Mouse (Mus musculus) frontal cortex, postnatal 10 days (tissue): ENCODE measurements around the gene St3gal3.

Source experiments
- DNase-seq, 2 experiments: peaks; one replicate each; pipeline ENCODE4 v3.0.0; 2022; ENCODE audit warnings: low spot score in 2 of 2, mixed read lengths in 1 of 2

The St3gal3 gene

DNA sequence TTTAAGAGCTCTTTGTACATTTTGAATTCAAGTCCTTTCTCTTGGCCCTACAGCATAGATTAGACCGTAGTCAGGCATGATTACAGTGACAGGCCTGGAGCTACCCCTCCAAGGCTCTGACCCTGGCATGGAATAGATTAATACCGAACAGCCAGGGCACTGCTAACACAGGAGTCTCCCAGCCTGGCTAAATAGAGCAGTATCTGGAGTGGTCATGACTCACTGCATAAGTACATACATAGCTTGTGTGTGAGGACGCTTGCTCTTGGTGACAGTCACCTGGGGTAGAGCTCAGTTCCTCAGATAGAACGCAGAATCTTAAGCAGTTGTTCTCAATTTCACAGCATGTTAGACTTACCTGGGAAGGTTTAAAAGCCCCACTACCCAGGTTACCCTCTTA is 112.3 kb downstream of the St3gal3 start:
- DNase-seq, result no peak

DNA sequence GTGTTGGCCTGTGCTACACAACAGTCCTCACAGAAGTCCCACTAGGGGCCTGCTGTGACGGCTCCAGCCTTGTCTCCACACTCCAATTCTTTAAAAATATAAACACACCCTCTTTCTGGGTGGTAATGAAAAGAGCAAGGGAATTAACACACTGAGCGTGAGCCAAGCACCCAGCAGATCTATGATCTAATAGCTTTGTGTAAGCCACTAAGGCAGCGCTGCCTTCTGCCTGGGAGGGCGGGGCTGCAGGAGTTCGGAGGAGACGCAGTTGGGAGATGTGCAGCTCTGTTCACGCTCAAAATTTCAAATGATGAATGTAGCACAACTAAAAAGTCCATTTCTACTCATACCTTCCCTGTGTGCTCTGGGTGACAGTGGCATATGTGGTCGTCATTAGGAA is 115.1 kb downstream of the St3gal3 start:
- DNase-seq, result no peak

DNA sequence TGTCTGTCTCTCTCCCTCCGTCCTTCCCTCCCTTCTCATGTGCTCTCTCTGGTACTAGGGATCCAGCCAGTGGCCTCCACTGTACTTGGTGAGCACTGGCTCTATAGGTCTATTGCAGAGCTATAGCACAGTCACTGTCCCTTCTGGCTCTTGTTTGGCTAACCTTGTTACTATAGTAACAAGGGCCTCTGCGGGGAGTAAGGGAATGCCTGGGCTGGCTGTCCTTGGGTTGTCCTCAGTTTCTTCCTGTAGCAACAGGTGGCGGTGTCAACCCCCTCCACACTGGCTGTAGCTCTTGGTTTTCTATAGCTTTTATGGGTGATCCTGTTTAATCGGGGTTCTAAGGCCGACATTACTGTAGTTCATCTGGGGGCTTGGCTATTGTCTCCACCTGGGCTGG is 115.5 kb downstream of the St3gal3 start:
- no peak for DNase-seq

DNA sequence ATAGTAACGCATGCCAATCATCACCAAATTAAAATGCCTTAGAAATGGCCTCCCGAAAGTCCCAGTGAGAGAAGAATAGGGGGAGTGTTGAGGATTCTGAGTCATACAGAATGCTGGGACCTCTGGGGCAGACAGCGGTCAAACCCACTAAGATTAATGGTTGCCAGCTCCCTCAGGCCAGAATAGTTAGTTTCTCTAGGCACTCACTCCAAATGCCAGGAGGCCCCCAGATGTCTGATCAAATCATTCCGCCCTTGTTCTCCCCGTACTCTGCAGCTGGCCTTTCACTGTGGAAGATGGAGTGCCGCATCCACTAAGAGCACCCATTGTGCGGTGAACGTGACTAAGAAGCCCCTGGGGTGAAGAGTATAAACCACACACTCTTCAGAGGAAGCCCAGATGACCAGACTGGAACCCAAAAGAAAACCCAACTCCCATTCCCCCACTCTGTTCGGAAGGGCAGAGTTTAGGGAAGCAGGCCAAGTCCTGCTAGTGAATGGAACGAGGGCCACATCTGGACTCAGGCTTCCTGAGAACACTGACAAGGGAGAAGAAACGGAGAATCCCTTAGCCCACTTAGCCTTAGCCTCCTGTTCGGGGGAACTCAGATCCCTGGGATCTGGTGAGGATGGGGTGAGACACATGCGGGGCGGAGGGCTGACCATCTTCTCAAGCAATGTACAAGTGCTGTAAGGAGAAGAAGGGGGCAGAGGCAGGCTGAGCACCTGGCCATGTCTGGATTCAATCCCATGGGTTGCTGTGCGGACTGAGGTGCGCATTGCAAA is 117.5 kb downstream of the St3gal3 start:
- DNase-seq, result no peak

DNA sequence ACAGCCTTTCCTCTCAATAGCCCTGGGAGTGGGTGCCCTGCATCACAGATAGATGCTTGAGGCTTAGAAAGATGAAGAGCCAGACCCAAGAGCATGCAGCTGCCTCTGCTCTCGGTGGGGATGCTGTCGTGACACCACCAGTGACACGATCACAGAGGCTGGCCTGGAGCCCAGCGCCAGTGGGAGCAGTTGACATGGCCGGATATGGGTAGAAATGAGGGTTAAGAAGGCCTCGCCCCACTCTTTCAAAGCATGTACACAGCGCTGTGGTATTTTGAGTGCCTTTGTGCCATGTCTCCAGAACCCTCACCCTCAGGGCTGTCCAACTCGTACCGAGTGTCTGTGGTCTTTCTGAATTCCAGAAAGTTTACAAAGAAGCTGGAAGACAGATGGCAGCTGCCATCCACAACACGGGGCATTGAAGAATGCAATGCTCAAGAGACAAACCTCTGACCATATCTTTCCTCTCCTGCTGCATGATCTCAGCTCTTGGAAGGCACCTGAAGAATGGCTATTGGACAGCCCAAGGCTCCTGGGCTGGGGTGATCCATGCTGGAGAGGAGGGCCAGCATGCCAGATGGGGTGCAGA is 118.3 kb downstream of the St3gal3 start:
- no peak for DNase-seq

DNA sequence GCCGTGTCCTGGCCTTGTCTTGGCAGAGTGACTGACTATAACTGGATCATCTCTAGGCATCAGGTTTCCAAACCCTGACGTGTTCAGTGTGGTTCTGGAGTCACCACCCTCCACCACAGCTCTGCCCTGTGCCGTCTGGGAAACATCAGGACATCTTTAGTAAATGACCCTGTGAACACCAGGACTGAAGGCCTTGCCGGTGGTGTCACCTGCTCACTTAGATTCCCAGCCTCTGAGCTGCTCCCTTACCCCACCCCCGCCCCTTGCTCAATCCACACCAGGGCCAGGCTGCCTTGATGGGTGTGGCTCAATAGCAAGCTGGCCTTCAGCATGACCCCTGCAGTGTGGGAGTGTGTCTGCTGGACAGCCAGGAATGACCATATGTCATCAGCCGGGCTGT is 119.1 kb downstream of the St3gal3 start:
- no peak for DNase-seq

DNA sequence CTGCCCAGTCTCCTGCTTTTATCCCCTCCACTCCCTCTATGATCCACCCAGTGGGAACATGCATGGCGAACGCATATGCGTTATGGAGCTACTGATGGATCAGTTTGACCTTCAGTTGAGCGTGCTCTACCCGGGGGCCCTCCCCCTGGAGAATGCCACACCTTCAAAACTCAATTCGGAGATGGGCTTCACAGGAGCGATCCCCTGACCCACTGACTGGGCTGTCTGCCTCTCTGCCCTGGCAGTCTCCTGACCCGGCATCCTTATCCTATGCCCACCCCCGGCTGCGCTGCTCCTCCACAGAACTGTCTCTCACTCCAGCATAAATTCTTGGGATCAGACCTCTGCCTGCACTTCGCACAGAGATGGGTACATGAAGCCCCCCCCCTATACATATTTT is 119.6 kb downstream of the St3gal3 start:
- DNase-seq, result no peak

DNA sequence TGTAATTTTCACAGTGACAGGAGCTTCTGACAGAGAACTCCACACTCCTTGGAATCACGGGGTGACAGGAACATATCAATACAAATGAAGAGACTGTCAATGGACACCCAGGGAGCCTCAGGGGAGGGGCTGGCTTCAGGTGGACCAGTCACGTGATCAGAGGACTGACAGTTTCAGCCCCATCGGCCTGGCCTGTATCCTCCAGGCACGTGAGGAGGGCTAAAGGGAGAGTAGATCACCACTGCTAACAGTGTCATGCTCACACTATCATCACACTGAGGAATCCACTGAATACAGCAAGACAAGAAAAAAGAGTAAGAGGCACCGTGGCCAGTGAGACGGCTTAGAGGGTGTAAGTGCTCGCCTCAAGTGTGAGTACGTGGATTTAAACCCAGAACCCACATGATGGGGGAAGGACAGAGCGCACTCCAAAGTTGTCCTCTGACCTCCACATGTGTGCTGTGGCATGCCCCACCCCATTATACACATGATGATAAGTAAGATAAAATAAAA is 124.0 kb downstream of the St3gal3 start:
- no peak for DNase-seq

DNA sequence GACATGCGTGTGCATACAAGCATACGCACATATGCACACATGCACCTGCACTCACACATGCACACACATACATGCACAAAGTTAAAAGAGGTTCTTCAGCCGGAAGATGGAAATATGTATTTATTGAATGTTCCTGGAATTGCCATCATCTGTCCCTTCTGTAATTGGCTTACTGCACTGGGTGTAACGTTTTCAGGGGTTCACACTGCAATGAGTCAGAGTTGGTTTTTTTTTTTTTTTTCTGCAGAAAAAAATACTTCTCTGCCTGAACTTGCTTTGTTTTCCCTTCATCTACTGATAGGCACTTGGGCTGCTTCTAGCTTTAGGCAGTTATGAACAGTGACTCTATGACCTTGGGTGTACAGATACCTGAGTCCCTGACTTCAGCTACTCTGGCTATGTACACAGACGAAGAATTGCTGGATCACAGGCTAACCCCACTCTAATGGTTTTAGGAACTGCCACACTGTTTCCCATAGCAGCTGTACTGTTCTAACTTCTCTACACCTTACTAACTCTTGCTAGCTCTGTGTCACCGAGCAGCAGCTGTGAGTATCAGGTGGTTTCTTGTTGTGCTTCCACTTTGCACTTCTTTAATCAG is 126.2 kb downstream of the St3gal3 start:
- DNase-seq, result no peak

DNA sequence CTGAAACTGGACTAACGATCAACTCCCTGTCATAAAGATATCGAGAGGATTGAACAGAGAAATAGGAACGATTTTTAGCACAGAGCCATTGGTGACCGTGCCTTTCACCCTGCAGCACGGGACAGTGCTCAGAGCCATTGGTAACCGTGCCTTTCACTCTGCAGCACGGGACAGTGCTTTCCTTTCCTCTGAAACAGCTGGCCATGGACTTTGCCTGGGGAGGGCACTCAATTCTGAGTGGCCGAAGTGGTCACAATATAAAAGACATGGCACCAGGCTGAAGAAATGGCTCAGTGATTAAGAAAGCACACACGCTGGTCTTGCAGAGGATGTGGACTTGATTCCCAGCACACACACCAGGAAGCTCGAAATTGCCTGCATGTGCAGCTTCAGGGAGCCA is 133.4 kb downstream of the St3gal3 start:
- DNase-seq, result no peak

DNA sequence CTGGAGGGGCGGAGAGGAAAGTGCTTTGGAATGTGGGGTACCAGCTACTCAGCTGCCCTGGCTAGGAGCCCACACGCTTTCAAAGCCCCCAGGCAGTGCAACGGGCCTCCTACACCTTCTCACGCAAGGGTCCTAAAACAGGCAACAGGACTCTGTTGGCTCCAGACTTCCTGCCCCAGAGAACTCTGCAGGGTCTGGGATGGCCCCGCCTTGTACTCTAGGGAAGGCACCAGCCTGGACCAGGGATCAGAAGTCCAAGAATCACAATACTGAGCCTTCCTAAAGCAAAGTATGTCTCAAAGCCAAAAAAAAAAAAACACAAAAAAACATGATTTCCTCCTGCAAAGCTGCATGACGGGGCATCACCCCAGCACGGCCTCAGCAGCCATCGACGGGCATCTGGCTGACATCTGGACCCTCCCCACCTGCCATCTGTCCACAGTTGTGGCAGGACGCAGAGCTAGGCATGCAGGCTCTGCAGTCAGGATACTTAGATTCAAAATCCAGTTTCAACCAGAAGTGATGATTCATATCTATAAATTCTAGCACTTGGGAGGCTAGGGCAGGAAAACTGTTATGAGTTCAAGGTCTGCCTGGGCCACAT is 134.0 kb downstream of the St3gal3 start:
- no peak for DNase-seq

DNA sequence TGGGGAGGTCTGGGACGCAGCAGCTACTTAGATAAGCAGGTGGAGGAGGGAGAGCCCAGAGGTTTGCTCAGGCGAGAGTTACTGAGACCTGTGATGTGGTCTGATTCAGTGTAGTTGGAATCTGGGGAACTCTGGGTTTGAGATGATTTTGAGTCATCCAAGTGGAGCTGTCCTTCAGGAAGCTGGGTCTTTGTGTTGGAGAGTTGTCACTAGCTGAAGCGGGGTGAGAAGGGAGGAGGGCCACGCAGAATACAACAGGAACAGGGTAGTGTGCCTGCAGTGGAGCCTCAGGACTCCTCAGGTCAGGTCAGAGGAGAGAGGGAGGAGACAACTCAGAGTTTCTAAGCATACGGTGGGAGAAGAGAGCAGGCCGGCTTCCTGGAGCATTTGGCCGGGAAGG is 134.8 kb downstream of the St3gal3 start:
- no peak for DNase-seq

DNA sequence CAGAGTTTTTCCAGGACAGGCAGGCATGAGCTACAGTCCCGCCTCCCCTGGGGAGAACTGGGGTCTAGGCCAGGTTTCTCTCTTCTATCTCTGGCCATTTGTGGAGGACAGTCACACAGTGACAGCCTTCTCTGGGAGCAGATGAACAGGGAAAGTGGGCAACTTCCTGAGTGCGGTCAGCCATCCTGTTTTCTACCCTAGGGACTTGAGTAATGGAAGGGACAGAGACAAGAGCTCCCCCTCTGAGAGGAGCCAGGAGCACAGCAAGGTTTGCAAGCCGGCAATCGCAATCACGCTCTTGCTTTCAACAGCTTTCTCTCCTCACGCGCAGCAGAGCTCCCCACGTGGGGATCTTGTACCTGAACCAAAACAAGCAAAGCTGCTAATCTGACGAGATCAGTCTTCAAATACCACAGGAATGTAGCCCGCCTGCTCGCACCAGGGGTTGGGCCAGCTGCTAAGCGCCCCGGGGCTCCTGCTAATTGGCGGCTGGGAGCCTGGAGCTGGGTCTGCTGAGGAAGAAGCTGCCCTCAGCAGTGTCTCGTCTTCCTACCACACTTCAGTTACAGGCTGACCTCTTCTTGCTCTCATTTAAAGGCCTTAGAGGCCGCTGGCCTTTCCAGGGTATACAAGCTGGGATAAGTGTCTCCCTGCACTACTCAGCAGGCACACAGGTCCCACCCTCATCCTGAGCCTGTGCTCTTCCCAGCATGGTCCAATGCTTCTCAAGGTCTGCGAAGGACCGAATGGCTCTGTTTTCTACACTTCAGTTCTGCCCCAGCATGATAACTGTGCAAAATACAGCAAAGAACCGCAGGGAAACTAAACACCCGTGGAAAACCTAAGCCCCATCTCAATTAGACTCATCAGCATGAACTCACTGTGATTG is 137.1 kb downstream of the St3gal3 start:
- DNase-seq, result no peak

DNA sequence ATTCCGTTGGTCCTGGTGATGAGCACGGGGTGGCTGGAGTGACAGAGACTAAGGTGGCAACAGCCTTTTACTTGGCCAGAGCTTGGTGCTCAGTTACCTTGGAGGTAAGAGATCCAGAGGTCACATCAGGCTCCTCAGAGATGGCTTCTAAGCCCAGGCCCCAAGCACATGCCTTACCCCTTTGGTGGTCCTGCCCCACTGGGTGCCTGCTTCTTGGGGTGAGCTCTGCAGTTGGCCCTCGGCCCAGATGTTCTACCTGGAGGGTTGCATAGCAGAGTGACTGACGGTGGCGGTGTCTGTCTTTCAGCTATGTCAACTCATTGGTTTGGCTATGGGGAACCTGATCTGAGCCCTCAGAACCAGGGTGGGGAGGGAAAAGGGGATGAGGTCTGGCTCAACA is 138.0 kb downstream of the St3gal3 start:
- no peak for DNase-seq

DNA sequence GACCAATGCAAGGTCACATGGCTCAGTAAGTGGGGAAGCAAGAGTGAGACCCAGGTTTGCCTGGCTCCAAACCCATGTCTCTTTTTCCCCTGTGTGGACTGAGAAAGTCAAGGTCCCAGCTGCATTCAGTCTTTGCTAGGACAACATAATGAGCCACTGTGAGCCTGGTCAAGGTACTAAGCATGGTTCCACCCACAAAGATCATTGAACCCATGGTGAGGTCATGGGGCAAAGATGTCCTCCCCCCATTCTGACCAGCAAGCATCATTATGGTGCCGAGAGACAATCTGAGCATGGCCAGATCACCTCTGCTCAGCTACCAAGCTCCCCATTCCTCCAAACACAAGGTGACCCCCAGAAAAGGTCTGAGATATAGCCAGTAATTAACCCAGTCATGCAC is 139.3 kb downstream of the St3gal3 start:
- no peak for DNase-seq

DNA sequence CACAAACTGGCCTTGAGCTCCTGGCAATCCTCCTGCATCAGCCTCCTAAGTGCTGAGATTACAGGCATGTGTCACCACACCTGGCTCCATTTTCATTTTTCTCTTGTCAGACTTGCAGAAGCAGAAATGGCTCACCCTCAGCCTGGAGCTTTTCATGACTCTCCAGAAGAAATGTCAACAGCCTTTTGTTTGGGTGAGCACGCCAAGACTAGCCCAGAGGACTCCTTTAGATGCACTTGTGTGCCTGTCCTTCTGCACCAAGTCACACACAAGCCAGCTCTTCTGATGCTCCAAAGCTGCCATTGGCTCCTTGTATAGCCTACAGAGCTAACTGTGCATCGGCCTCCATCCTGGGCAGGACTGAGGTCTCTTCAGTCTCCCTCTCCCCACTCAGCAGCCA is 141.3 kb downstream of the St3gal3 start:
- DNase-seq, result no peak

DNA sequence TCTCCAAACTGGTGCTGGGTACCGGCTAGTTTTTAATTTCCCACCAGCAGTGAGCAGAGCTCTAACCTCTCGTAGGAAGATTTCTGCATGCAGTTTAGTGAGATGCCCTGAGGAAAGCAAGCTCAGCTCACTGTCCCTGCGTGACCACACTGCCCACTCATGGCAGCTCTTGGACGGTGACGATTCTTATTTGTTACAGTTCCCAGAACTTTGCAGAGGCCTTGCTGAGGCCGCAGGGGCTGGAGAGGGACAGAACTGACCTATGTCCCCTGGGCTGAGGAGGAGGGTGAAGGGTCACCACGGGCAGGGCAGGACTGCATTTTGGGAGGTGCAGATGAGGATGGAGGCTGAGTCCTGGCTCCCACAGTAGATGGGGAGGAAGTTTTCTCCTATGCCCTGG is 141.8 kb downstream of the St3gal3 start:
- DNase-seq, result no peak

DNA sequence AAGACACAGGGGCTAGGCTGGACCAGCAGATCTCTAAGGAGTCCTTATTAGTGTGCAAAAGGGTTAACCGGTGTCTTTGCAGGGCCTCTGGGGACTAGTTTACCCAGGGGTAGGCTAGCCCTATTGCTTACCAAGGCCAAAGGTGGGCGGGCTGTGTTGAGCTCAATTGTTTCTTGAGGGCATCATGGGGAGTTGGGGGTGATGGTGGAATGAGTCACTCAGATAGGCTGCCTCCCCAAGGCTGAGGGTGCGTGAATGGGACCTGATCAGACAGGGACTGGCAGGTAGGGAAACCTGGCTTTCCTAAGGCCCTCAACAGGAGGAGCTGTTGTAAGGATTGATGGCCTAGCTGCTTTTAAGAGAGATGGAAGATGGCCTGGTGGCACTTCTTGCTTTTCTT is 142.7 kb downstream of the St3gal3 start:
- no peak for DNase-seq

DNA sequence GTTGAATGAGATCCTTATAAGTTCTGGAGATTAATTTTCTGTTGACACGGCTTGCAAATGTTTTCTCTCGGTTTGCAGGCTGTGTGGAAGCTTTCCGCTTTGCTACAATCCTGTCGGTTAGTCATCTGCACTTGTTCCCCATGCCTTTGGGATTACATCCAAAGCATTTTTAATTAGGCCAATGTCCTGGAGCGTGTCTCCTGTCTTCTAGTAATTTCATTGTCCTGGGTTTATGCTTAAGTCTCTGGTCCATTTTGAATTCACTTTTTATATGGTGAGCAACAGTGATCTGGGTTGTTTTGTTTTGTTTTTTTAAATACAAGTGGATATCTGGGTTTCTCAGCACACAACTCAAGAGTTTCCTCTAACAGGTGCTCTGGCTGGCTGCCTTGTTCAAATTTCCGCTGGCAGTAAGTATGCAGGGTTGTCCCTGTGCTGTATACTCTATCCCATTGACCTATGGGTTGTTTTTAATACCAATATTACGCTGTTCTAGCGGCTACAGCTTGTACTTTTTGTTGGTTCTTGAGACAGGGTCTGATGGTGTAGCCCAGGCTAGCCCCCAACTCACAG is 143.6 kb downstream of the St3gal3 start:
- DNase-seq, result no peak

DNA sequence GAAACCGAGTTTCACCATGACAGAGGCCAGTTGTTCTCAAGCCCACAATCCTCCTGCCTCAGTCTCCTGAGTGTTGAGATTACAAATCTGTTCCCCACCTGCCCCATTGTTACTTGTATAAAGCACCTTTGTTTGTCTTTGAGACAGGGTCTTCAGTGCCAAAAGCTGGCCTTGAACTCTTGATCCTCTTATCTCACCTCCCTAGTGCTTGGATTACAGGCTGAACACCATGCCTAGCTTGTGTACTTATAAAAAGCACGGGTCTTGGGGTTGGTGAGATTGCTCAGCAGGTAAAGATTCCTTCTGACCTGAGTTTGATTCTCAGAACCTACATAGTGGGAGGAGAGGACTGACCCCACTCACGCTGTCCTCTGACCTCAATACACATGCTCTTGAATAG is 144.1 kb downstream of the St3gal3 start:
- DNase-seq, result no peak

DNA sequence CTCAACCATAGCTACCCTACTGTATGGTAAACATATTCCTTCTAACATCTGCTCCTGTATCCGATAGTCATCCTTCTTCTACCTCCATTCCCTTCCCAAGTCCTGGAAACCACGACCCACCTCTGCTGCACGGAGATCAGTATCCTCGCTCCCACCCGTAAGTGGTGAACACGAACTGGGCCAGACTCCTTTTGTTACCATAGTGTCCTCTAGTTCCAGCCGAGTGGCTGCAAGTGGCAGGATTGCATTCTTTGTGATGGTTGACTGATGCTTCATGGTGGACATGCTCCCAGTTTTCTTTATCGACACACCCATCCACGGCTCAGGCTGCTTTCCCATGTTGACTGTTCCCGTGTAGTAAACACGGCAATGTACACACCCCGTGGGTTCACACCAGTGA is 144.9 kb downstream of the St3gal3 start:
- no peak for DNase-seq
